Mouse (Mus musculus) mature B cell (primary cell): ENCODE measurements around the gene Foxn3.

ENCODE experiments used
- in situ Hi-C: fragments of 300-500 bp; cut with MboI; formaldehyde crosslinking; loops from 2 replicates; pipeline ENCODE4 v1.14.3; 2019

Gene Foxn3

GRCm38 (mm10) chr12:99562073-99562866 lies 1.1 kb downstream of the Foxn3 start:
- in situ Hi-C loops, result loop anchor here (5.0 kb wide), 1 partner anchor 65 kb away; no protein-coding TSS in a partner anchor

GRCm38 (mm10) chr12:99561333-99561766 lies 2.0 kb downstream of the Foxn3 start:
- in situ Hi-C loops, result loop anchor here (5.0 kb wide), 1 partner anchor 66 kb away; no protein-coding TSS in a partner anchor

GRCm38 (mm10) chr12:99560701-99561332 lies 2.6 kb downstream of the Foxn3 start:
- in situ Hi-C loops, result loop anchor here (5.0 kb wide), 1 partner anchor 66 kb away; no protein-coding TSS in a partner anchor

GRCm38 (mm10) chr12:99559483-99559882 lies 3.9 kb downstream of the Foxn3 start:
- in situ Hi-C loops, result no loop called here

GRCm38 (mm10) chr12:99558476-99558875 lies 4.9 kb downstream of the Foxn3 start:
- in situ Hi-C loops, result no loop called here

- in situ Hi-C loops, result no loop called here
Observed at GRCm38 (mm10) chr12:99557498-99557897, 5.9 kb downstream of the Foxn3 start.

GRCm38 (mm10) chr12:99550629-99551028 lies 12.8 kb downstream of the Foxn3 start:
- in situ Hi-C loops, result no loop called here

GRCm38 (mm10) chr12:99549811-99550210 lies 13.6 kb downstream of the Foxn3 start:
- in situ Hi-C loops, result no loop called here

GRCm38 (mm10) chr12:99548419-99548818 lies 15.0 kb downstream of the Foxn3 start:
- in situ Hi-C loops, result no loop called here

GRCm38 (mm10) chr12:99547295-99547694 lies 16.1 kb downstream of the Foxn3 start:
- in situ Hi-C loops, result no loop called here

GRCm38 (mm10) chr12:99545270-99545770 lies 18.1 kb downstream of the Foxn3 start:
- in situ Hi-C loops, result no loop called here

GRCm38 (mm10) chr12:99544262-99545128 lies 18.9 kb downstream of the Foxn3 start:
- in situ Hi-C loops, result no loop called here

GRCm38 (mm10) chr12:99543421-99544195 lies 19.8 kb downstream of the Foxn3 start:
- in situ Hi-C loops, result no loop called here

- in situ Hi-C loops, result no loop called here
Observed at GRCm38 (mm10) chr12:99540201-99540600, 23.2 kb downstream of the Foxn3 start.

- in situ Hi-C loops, result no loop called here
Observed at GRCm38 (mm10) chr12:99537316-99537715, 26.1 kb downstream of the Foxn3 start.

- in situ Hi-C loops, result no loop called here
Observed at GRCm38 (mm10) chr12:99536426-99536825, 27.0 kb downstream of the Foxn3 start.

- in situ Hi-C loops, result no loop called here
Observed at GRCm38 (mm10) chr12:99532342-99532741, 31.0 kb downstream of the Foxn3 start.

- in situ Hi-C loops, result no loop called here
Observed at GRCm38 (mm10) chr12:99529687-99530411, 33.5 kb downstream of the Foxn3 start.

- in situ Hi-C loops, result no loop called here
Observed at GRCm38 (mm10) chr12:99528958-99529357, 34.4 kb downstream of the Foxn3 start.

GRCm38 (mm10) chr12:99527452-99527851 lies 35.9 kb downstream of the Foxn3 start:
- in situ Hi-C loops, result no loop called here
